Mouse (Mus musculus): ENCODE measurements at regions not wholly inside any gene's neighbourhood (a gene's known extent, or its start where the extent isn't known, plus 50 kb on each side); places are given as distances from the start of the nearest gene placed in this dataset.
"Not testable (repeated sequence)": the region's sequence is repeated elsewhere in the genome, so short reads cannot be mapped to it uniquely, and the experiment has no call there.

DNA sequence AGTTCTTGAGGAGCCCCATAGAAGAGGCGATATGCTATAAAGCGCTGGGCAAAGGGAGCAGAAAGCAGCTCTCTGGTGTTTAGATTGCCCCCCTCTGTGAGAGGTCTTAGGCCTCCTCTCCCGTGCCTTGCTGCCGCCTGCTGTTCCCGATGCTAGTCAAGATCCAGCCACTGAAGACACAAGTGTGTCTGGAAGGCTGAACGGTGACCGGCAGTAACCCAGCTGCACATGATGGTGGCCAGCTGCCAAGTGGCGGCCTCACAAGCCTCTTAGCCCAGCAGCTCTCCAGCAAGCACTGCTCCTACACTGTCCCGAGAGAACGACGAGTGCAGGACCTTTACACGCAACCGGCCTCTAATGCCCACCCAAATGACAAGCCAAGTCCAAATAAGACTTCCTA is 104.1 kb upstream of the Abca1 start:
- DNase-seq (ENCODE audit: low spot score): peak; percentile 93

DNA sequence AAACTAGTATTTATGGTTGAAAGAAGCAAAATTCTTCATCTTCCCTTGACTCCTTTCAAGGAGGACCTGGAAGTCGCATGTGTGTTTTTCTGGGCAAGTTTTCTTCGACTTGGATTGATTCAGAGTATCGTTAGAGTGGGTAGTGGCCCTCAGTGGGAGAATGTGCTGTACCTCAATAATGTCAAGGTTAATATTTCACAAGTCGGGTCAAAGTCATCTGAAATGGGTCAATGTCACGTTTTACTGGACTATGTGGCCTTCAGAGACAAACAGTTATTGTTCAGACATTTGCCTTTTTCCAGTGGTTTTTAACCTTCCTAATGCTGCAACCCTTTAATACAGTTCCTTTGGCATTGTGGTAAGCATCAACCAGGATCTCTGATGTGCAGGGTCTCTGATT is 102.8 kb upstream of the Abca1 start:
- no peak for DNase-seq (ENCODE audit: low spot score)

GRCm38 (mm10) chr4:53261556-53262140 is 102.0 kb upstream of the Abca1 start:
- DNase-seq (ENCODE audit: low spot score): no peak

- DNase-seq (ENCODE audit: low spot score): no peak
Measured at GRCm38 (mm10) chr4:53258975-53259374, 99.3 kb upstream of the Abca1 start.

DNA sequence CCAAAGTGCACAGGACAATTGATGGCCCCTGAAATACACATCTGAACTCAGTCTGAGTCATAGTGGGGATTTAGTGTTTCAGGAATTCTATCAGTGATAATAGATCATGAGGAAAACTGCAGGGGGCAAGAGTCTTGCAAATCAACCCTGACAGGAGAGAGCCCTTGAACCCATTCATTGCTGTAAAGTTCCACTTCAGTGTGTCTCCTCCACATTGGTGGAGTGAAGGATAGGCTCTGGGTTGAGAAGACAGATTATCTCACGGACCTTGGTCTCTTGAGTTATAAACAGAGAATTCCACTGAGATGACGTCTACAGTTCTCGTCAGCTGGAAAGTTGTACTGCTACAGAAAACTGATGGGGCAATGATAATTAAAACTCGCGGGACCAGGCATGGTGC is 97.3 kb upstream of the Abca1 start:
- DNase-seq (ENCODE audit: low spot score): no peak

DNA sequence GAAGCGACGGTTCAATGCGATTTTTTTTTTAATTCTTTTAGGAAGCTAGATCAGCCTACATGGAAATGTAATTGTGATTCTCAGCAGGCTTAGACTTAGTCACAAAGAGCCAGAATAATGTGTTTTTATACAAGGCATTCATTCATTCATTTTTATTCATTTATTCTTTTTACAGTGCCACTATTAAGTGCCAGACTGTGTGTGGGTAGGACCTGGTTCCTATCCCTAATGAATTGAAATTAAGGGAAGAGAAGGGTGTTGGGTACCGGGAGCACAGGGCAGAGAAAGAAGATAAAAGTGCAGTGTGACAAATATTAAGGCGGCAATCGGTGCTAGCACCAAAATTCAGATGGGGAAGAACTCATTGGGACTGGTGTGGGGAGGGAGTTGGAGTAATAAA is 94.8 kb upstream of the Abca1 start:
- DNase-seq (ENCODE audit: low spot score): no peak

GRCm38 (mm10) chr4:53253680-53254079 is 94.0 kb upstream of the Abca1 start:
- DNase-seq (ENCODE audit: low spot score): no peak

DNA sequence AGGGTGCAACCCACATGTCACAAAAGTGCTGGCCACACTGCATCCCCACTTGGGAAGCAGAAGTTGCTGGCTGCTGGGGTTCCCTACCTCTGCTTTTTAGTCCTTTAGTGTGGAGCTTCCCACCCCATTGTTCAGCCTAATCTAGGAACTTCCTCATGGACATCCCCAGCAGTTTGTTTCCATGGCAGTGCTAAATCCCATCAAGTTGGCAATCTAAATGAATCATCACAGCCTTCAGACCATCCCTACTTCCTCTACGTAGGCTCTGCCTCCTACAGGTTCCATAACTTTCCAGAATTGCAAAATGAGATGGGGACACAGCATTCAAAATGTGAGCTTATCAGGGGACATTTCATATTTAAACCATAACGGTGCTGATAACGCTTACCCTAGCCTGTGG is 90.6 kb upstream of the Abca1 start:
- DNase-seq (ENCODE audit: low spot score): no peak

GRCm38 (mm10) chr4:53246083-53246747 is 86.5 kb upstream of the Abca1 start:
- DNase-seq (ENCODE audit: low spot score): no peak

DNA sequence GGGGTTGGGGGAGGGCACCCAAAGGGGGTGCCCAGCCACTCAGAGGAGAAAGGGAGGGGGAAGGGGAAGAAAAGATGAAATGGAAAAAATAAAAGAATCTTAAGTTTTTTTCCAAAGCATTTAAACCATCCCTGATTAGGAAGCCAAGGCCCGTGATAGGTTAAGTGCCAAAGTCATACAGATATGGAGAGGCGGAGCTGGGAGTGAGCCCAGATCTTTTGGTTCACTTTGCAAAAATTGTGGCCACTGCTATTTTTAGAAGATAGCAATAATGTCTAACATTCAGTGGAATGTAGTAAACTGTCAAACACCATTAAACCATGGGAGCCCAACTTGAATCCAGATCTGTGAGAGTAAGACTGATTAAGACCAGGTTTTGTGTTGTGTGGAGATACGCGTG is 85.9 kb upstream of the Abca1 start:
- DNase-seq (ENCODE audit: low spot score): no peak

DNA sequence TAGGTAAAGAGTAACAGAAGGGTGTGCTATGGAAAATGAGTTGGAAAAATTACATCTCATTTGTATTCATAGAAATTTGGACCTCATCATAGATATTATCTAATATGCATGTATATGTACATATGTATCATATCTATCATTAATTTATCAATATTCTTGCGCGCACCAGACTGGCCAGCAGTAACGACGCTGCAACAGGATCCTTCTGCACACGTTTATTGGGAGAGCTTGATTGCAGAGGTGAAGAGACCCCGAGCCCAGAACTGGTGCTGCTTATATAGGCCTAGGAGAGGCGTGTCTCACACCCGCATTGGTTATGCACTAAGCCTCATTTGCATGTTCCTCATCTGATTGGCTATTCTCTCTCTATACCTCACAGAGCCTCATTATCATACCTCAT is 83.8 kb upstream of the Abca1 start:
- not testable (repeated sequence) for DNase-seq (ENCODE audit: low spot score)

GRCm38 (mm10) chr4:53239856-53240255 is 80.2 kb upstream of the Abca1 start:
- no peak for DNase-seq (ENCODE audit: low spot score)

DNA sequence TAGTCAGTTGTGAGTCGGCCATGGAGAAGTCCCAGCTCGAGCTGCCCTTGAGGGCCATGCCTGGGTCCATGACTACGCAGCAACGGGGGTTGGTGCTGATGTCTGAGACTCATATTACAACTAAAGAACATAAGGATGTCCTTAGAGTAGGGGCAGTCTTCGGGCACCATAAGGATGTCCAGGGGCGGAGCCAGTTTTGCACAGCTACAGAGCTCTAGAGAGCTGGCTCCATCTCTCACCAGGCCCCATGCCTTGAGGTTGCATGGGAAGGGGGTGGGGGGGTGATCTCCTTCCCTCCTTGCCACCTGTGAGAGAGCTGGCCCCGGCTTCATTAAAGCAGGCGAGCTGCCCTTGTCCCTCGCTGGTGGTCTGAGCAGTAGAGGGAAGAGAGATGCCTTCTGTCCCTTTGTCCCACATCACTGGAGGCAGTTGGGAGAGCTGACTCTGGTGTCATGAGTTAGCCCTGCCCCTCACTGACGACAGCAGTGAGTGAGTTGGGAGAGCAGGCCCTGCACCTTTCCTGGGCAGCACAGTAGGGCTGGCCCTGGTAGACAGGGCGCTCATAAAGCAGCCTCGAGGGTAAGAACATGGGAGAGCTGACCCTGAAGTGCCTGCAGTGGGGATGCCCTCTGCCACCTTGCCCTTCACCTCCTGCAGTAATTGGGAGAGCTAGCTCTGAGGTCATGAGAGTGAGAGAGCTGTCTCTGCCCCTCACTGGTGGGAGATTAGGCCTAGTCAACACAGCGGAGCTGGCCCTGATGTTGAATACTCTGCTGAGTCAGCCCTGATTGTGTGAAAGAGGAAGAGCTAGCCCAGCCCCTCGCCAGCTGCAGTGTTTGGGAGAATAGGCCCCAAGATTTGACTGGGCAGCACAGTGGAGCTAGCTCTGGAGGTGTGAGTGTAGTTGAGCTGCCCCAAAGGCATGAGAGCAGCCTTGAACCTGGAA is 78.9 kb upstream of the Abca1 start:
- DNase-seq (ENCODE audit: low spot score): no peak

GRCm38 (mm10) chr4:53235870-53236269 is 76.2 kb upstream of the Abca1 start:
- DNase-seq (ENCODE audit: low spot score): no peak

- no peak for DNase-seq (ENCODE audit: low spot score)
Measured at GRCm38 (mm10) chr4:53232436-53232835, 72.7 kb upstream of the Abca1 start.

GRCm38 (mm10) chr4:53231867-53232266 is 72.2 kb upstream of the Abca1 start:
- peak; percentile 42 for DNase-seq (ENCODE audit: low spot score)

DNA sequence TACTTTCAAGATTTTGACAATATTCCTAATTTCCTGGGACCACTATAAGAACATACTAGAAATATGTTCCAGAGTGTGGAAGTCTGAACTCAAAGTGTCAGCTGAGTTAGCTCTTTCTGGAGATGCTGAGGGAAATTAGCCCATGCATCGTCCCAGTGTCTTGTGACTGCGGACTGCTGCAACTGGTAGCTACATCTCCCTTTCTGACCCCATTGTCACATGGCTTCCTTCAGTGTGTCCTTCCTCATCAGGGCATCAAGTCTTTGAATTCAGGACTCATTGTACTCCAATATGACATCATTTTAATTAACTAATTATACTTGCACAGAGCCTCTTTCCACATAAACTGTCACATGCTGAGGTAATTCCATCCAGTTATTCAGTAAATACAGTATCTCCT is 71.4 kb upstream of the Abca1 start:
- DNase-seq (ENCODE audit: low spot score): no peak

GRCm38 (mm10) chr4:53228444-53228843 is 68.7 kb upstream of the Abca1 start:
- no peak for DNase-seq (ENCODE audit: low spot score)

GRCm38 (mm10) chr4:53227771-53228170 is 68.1 kb upstream of the Abca1 start:
- no peak for DNase-seq (ENCODE audit: low spot score)

GRCm38 (mm10) chr4:53227071-53227470 is 67.4 kb upstream of the Abca1 start:
- DNase-seq (ENCODE audit: low spot score): no peak

DNA sequence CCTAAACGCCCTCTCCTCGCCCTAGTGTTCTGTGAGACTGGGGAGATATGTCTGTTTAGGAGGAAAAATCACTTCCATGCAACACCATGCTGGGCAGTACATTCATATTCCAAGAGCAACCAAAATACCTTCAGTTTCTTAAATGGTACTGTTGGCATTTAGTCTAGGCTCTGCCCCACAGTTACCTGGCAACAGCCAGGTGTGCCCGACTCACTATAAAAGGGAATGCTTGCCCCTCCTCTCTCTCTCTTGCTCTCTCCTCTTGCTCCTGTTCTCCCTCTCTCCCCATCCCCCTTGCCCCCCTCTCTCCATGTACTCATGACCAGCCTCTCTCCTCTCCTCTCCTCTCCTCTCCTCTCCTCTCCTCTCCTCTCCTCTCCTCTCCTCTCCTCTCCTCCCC is 66.7 kb upstream of the Abca1 start:
- no peak for DNase-seq (ENCODE audit: low spot score)

- DNase-seq (ENCODE audit: low spot score): no peak
Measured at GRCm38 (mm10) chr4:53223379-53223778, 63.7 kb upstream of the Abca1 start.

GRCm38 (mm10) chr4:53220809-53221208 is 61.1 kb upstream of the Abca1 start:
- DNase-seq (ENCODE audit: low spot score): no peak
